Mouse (Mus musculus) erythroblast, embryonic 14.5 days (primary cell): ENCODE measurements at regions not wholly inside any gene's neighbourhood (a gene's known extent, or its start where the extent isn't known, plus 50 kb on each side); places are given as distances from the start of the nearest gene placed in this dataset.

Experiments used
- H3K27me3 ChIP-seq: 2 replicates; pipeline ENCODE4 v1.6.1; 2012; ENCODE audit warnings: inconsistent platforms; ENCODE audit not compliant: control insufficient read depth
- H3K36me3 ChIP-seq: 2 replicates; pipeline ENCODE4 v1.6.1; 2012; ENCODE audit warnings: mild to moderate bottlenecking, inconsistent platforms; ENCODE audit not compliant: control insufficient read depth
- H3K4me1 ChIP-seq: 2 replicates; pipeline ENCODE4 v1.6.1; 2012; ENCODE audit warnings: inconsistent platforms; ENCODE audit not compliant: control insufficient read depth
- H3K4me3 ChIP-seq: replicated peaks from 2 replicates; pipeline ENCODE3; 2012; ENCODE audit warnings: moderate library complexity, mild to moderate bottlenecking, inconsistent platforms
- H3K9me3 ChIP-seq: 2 replicates; pipeline ENCODE4 v1.6.1; 2012; ENCODE audit warnings: low read length, inconsistent platforms, mixed read lengths; ENCODE audit not compliant: control insufficient read depth
- GATA1 ChIP-seq: IDR thresholded peaks from 2 replicates; pipeline ENCODE4 v1.6.1; 2012; ENCODE audit warnings: low read length, inconsistent platforms, mixed read lengths
- TAL1 ChIP-seq: IDR thresholded peaks from 3 replicates; pipeline ENCODE4 v1.6.1; 2012; ENCODE audit warnings: low read length, inconsistent platforms, mixed read lengths

GRCm38 (mm10) chr3:21512081-21512480 is 564.4 kb upstream of the Tbl1xr1 start:
- Histone ChIP-seq H3K4me3 (no peak overlapping the region), H3K9me3 (peaks cover 30% of the 10 kb centered on the region), H3K27me3 (no peaks in the 10 kb centered on the region), H3K36me3 (no peaks in the 10 kb centered on the region), H3K4me1 (no peaks in the 10 kb centered on the region)
- TF ChIP-seq GATA1 (no peak), TAL1 (no peak)

- TF ChIP-seq TAL1: no peak
- TF ChIP-seq GATA1: no peak
- Histone ChIP-seq H3K4me1 (no peaks in the 10 kb centered on the region), H3K9me3 (no peaks in the 10 kb centered on the region), H3K27me3 (no peaks in the 10 kb centered on the region), H3K4me3 (no peak overlapping the region), H3K36me3 (no peaks in the 10 kb centered on the region)
These were observed 552.0 kb upstream of the Tbl1xr1 start for GRCm38 (mm10) chr3:21524426-21524937.

GRCm38 (mm10) chr3:21530862-21531261 is 545.6 kb upstream of the Tbl1xr1 start:
- no peaks in the 10 kb centered on the region for H3K4me1 ChIP-seq
- no peaks in the 10 kb centered on the region for H3K9me3 ChIP-seq
- no peaks in the 10 kb centered on the region for H3K27me3 ChIP-seq
- no peak overlapping the region for H3K4me3 ChIP-seq
- no peaks in the 10 kb centered on the region for H3K36me3 ChIP-seq
- TF ChIP-seq TAL1 (no peak), GATA1 (no peak)

- no peak for TF ChIP-seq TAL1
- no peak for TF ChIP-seq GATA1
- Histone ChIP-seq H3K27me3 (no peaks in the 10 kb centered on the region), H3K36me3 (no peaks in the 10 kb centered on the region), H3K9me3 (no peaks in the 10 kb centered on the region), H3K4me1 (no peaks in the 10 kb centered on the region), H3K4me3 (no peak overlapping the region)
These were observed 537.3 kb upstream of the Tbl1xr1 start for GRCm38 (mm10) chr3:21539138-21539537.

GRCm38 (mm10) chr3:21544456-21544855 is 532.0 kb upstream of the Tbl1xr1 start:
- no peak overlapping the region for H3K4me3 ChIP-seq
- no peaks in the 10 kb centered on the region for H3K36me3 ChIP-seq
- TF ChIP-seq TAL1: no peak
- TF ChIP-seq GATA1: no peak
- no peaks in the 10 kb centered on the region for H3K9me3 ChIP-seq
- no peaks in the 10 kb centered on the region for H3K4me1 ChIP-seq
- no peaks in the 10 kb centered on the region for H3K27me3 ChIP-seq

- no peaks in the 10 kb centered on the region for H3K9me3 ChIP-seq
- no peaks in the 10 kb centered on the region for H3K4me1 ChIP-seq
- no peak overlapping the region for H3K4me3 ChIP-seq
- no peaks in the 10 kb centered on the region for H3K36me3 ChIP-seq
- H3K27me3 ChIP-seq: no peaks in the 10 kb centered on the region
- TF ChIP-seq TAL1 (no peak), GATA1 (no peak)
These were observed 531.1 kb upstream of the Tbl1xr1 start for GRCm38 (mm10) chr3:21545156-21545893.

- H3K4me3 ChIP-seq: no peak overlapping the region
- no peaks in the 10 kb centered on the region for H3K36me3 ChIP-seq
- H3K9me3 ChIP-seq: no peaks in the 10 kb centered on the region
- no peaks in the 10 kb centered on the region for H3K27me3 ChIP-seq
- H3K4me1 ChIP-seq: no peaks in the 10 kb centered on the region
- TF ChIP-seq GATA1: no peak
- TF ChIP-seq TAL1: no peak
These were observed 530.0 kb upstream of the Tbl1xr1 start for GRCm38 (mm10) chr3:21546411-21546810.

GRCm38 (mm10) chr3:21549671-21550070 is 526.8 kb upstream of the Tbl1xr1 start:
- Histone ChIP-seq H3K9me3 (no peaks in the 10 kb centered on the region), H3K4me3 (no peak overlapping the region), H3K4me1 (no peaks in the 10 kb centered on the region), H3K27me3 (no peaks in the 10 kb centered on the region), H3K36me3 (no peaks in the 10 kb centered on the region)
- TF ChIP-seq GATA1: no peak
- TF ChIP-seq TAL1: no peak

GRCm38 (mm10) chr3:21553159-21553758 is 523.2 kb upstream of the Tbl1xr1 start:
- Histone ChIP-seq H3K4me3 (no peak overlapping the region), H3K9me3 (no peaks in the 10 kb centered on the region), H3K27me3 (no peaks in the 10 kb centered on the region), H3K36me3 (no peaks in the 10 kb centered on the region), H3K4me1 (no peaks in the 10 kb centered on the region)
- TF ChIP-seq GATA1: no peak
- no peak for TF ChIP-seq TAL1
